Mouse (Mus musculus) cerebellum, adult (tissue): ENCODE data around the gene Dhcr24.

Experiments
- ATAC-seq: cut with Nextera tagmentation; 2 replicates; pipeline ENCODE4 v1.9.2; 2017; ENCODE audit warnings: mild to moderate bottlenecking, moderate library complexity, mixed read lengths; ENCODE audit not compliant: insufficient number of reproducible peaks, low FRiP score, low TSS enrichment

The Dhcr24 gene

DNA sequence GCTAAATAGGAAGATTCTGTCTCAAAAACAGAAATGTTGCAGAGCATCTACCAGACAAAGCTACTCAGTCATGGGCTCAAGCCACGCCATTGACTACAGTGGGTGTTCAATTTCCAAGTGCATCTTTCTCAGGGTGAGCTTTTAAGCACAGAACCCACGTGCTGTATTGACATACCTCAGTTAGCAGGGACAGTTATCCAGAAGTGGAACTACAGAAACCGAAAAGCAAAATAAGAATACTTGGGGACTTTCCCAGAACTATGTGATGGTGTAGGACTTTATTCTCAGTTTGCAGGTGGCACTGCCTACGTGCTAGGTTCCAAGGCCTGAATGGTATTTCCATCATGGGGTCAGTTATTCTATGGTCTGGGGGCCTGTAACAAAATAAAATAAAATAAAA is 36.9 kb downstream of the Dhcr24 start:
- ATAC-seq = no peak

- no peak for ATAC-seq
These were observed 38.6 kb downstream of the Dhcr24 start for GRCm38 (mm10) chr4:106599415-106599814.

GRCm38 (mm10) chr4:106600770-106601169 is 39.9 kb downstream of the Dhcr24 start:
- no peak for ATAC-seq

DNA sequence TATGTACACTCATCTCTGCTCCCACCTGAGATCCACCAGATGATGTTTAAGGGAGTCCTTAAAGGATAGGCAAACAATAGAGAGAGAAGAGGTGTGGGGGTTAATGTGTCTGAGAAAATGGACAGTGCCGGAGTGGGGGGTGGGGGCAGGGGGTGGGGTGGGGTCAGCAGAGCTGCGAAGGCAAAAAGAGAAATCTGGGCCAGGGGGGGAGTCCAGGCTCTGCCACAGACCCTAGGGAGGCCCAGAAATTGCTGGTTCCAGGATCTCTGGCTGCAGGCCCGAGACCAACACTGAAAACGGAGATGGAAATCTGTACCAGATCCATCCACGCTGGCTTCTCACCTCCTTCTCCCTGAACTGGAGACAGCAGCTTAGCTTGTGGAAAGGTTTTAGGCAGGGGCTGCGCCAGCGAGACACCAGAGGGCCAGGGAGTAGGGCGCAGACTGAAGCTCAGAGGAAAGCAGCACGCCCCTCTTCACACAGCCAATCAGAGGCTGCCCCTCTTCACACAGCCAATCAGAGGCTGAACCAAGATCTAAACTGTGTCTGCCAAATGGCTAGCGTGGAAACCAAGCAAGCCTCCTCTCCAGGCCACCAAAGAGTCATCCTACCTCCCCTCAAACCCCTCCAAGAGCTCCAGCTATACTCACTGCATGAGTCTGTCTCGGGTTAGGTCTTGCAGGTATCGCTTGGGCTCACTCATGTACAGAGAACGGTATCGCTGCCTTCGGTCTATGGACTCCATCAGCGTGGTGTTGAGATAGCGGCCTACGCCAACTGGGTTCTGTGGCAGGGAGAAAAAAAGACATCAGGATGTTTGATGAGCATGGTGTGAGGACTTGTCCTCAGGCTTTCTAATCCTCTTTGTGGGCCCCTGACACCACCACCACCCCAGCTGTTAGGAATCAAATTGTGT is 46.1 kb downstream of the Dhcr24 start:
- peak; percentile 70; the same call in 1 of the 2 replicates for ATAC-seq

DNA sequence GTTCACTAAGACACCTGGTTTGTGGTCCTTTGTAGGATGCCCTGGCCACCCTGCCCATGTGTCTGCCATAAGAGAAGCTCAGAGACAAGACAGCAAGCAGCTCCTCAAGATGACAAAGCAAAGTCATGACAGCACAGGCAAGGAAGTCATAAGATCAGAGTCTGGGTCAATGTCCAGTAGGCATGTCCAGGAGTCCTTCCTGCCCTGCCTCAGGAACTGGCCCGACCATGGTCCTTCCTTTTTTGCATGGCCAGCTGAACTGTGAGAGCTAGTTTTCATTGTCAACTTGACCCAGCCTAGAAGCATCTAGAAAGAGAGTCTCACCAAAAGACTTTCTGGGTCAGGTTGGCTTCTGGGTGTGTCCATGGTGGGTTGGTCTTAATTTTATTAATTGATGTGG is 47.1 kb downstream of the Dhcr24 start:
- ATAC-seq = no peak

- ATAC-seq = no peak
These were observed 52.3 kb downstream of the Dhcr24 start for GRCm38 (mm10) chr4:106613105-106613504.

- no peak for ATAC-seq
These were observed 52.7 kb downstream of the Dhcr24 start for GRCm38 (mm10) chr4:106613560-106613959.

DNA sequence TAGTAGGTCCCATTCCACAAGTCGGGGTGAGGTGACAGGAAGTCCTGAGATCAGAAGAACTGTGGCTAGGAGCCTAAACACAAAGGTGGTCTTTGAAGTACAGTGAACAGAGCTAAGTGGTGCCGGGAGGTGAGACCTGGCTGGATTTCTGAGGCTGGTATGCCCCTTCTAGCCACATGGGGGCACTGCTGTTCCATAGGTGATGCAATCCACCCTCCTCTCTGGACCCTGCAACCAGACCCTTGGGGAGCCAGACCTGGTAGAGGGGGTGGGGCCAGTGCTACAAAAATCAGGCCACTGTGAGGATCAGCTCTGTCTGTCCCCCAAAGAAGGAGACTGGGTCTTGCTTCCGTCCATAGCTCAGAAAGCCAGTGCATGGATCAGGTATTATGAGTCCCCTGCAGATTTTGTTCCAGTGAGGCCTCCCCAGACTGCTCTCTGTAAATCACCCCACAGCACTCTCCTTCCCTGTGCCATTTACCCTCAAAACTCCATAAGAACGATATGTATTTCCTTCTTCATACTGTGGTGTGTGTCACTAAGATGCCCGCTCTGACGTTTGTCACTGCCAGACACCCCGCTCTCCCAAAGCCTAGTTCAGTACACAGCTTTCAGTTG is 53.5 kb downstream of the Dhcr24 start:
- peak; percentile 43; the same call in 1 of the 2 replicates for ATAC-seq

DNA sequence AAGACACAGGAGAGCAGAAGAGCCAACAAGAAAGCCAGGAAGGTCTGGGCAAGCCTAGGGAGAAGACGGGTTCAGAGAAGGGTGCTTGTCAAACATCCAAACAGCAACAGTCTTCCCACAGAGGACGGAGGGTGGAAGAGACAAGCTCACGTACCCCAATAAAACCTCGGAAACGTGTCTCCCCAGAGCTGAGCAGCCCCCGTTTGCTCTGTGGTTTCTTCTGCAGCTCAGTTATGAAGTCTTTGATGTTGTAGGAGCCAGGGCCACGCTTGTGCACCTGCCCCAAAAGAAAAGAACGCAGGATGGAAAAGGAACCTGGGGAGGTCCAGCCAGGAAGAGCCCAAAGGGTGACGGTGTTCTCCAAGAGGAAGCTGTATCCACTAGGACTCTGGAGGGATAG is 54.0 kb downstream of the Dhcr24 start:
- no peak for ATAC-seq

DNA sequence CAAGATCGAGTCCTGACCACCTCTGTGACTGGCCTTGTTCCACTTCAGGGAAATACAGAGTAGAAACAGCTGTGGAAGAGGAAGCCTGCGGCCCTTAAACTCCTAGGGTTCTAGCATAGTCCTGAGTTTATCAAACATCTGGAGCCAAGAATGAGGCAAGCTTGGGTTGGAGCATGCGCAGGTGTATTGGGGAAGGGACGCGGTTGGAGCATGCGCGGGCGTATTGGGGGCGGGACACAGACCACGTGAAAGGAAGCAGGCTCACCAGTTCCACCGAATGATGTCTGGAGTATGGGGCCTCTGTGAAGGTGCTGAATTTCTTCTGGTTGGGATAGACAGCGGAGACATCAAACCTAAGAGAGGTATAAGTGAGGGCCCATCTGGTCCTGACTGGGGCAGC is 54.8 kb downstream of the Dhcr24 start:
- no peak for ATAC-seq

- ATAC-seq = no peak
These were observed 56.2 kb downstream of the Dhcr24 start, which contains the start of gene Lexm for GRCm38 (mm10) chr4:106617056-106617455. TSS of gene Lexm (minus strand) at chr4:106617241.

DNA sequence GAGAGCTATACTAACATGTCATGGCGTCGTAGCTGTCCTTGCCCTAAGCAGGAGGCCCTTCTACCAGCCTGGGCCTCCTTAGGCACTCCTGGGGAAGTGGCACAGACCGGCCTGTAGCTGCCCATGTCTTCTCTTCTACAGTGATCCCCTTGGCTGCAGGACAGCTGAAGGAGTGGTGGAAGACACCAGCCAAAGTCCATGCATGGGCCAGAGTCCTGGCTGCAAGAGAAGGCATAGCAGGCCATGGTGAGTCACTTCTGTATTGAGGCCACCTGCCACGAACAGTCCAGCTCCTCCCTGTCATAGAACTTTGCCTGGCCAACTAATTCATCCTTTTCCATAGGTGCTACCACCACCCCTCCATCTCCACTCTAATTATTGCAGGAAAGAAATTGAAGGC is 58.1 kb downstream of the Dhcr24 start:
- ATAC-seq = no peak

- no peak for ATAC-seq
These were observed 60.6 kb downstream of the Dhcr24 start for GRCm38 (mm10) chr4:106621428-106621827.

GRCm38 (mm10) chr4:106622030-106622493 is 61.2 kb downstream of the Dhcr24 start, which contains the start of gene Ttc22:
TSS of gene Ttc22 (plus strand) at chr4:106622432.
- ATAC-seq = no peak

DNA sequence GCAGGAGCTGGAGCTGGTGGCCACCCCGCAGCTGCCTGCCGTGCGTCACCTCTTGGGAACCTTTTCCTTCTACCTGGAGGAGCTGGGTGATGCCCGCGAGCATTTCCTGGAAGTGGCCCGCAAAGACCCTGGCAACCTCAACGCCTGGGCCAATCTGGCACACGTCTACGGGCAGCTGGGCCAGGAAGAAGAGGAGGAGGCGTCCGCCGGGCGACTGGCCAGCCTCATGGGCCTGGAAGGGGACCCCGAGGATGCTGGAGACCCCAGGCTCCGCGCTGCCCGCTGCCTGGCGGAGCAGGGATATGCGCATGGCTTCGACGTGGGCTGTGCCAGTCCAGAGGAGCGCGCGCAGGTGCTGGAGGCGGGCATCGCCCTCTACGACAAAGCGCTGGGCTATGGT is 61.9 kb downstream of the Dhcr24 start:
- ATAC-seq = no peak

GRCm38 (mm10) chr4:106624271-106624670 is 63.4 kb downstream of the Dhcr24 start:
- no peak for ATAC-seq

- no peak for ATAC-seq
These were observed 67.0 kb downstream of the Dhcr24 start for GRCm38 (mm10) chr4:106627809-106628208.

DNA sequence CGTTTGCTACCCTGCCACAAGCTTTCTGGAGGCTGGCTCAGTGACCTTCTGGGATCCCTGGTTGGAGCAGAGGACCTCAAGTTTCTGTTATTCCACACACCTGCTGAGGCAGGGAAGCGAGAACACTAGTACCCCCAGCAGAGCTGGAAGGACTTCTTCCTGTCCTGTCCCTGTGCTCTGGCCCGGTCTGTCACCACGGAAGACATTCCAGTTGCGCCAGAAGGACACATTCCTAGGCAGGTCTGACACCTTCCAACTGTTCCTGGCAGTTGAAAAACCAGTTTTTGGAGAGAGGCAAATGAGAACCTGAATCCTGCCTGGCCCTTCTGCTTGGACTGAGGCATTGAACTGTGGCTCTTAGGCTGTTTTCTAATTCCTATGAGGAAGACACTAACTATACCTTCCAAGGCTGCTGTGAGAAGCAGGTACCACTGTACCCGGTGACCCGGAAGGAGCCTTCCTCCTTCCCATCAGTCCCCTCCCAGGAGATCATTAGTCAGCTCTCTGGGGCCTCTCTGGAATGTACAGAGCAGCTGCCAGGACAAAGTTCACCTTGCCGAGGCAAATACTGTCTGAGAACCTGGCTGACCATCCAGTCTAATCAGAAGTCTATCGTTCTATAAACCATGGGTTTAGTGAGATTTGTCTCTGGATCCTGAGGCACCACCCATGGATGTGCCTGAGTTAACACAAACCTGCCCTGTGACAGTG is 68.0 kb downstream of the Dhcr24 start:
- no peak for ATAC-seq

GRCm38 (mm10) chr4:106629374-106629773 is 68.5 kb downstream of the Dhcr24 start:
- no peak for ATAC-seq

DNA sequence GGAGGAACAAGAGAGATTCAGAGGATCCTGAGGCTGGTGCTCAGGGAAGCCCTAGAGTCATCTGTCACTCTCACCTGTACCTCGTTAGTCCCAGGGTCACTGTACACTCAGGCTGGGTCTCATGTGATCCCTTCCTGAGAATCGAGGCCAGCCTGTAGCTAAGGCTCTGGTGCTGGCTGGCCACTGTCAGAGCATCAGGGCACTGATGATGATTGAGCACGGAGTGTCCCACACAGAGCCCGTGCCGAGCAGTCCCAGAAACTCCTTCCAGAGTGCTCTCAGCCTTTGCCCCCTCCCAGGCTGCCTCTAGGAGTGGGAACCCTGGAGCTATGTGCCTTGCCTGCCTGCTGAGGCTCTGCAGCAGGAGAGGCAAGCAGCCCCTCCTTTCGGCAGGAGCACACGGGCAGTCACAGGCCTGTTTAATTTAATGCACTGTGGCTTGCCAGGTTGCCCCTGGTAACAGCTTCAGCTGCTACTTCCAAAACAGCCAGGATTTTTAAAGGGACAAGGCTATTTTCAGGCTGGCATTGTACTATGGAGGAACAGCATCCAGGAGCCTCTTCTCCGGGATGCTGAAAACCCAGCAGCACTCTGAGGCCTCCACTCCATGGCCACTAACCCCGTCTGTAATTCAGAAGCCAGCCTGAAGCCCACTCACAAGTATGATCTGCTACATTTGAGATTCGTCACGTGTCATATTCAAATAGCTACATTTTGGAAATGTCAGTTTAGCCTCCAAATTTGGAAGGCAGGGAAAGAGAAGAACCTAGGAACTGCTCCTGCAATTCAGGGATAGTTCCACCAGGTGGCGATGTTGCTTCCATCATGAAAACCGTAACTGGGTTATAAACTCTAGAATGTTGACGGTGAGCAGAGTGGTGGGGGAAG is 69.7 kb downstream of the Dhcr24 start:
- ATAC-seq = peak; percentile 76
